Mouse (Mus musculus) frontal cortex, adult 2 months (tissue): ENCODE measurements around the gene Mypn. TPM values are rescaled to one million over a fixed set of nuclear protein-coding genes. Genes with fewer than 3 reads are reported as not detected.

Experiments used
- DNase-seq, 2 experiments: peaks; one replicate each; pipeline ENCODE4 v3.0.0; 2022; ENCODE audit warnings: low spot score in 1 of 2; ENCODE audit errors: extremely low spot score in 1 of 2
- polyA plus RNA-seq: library from polyadenylated mRNA; depleted of rRNA; stranded (reverse); fragments of >200 nt; gene quantifications from 2 replicates; pipeline ENCODE4 v1.2.3, GENCODE M21; 2012

Mypn gene
- polyA plus RNA-seq, 1 experiment: 1.9 TPM

GRCm38 (mm10) chr10:63156351-63156750 is 47.4 kb downstream of the Mypn start:
- no peak for DNase-seq

GRCm38 (mm10) chr10:63155668-63156350 is 47.9 kb downstream of the Mypn start:
- no peak for DNase-seq

GRCm38 (mm10) chr10:63154726-63155125 is 49.0 kb downstream of the Mypn start:
- no peak for DNase-seq

- DNase-seq: no peak
These were observed 49.5 kb downstream of the Mypn start for GRCm38 (mm10) chr10:63154226-63154625.

- peak in 1 of 2 experiments; percentile 91 for DNase-seq
These were observed 50.2 kb downstream of the Mypn start for GRCm38 (mm10) chr10:63153563-63153962.

- DNase-seq: no peak
These were observed 51.4 kb downstream of the Mypn start for GRCm38 (mm10) chr10:63152358-63152757.

GRCm38 (mm10) chr10:63142660-63143059 is 61.1 kb downstream of the Mypn start:
- no peak for DNase-seq

GRCm38 (mm10) chr10:63136436-63136835 is 67.3 kb downstream of the Mypn start:
- no peak for DNase-seq

GRCm38 (mm10) chr10:63135680-63136079 is 68.1 kb downstream of the Mypn start:
- no peak for DNase-seq

- DNase-seq: no peak
These were observed 70.4 kb downstream of the Mypn start for GRCm38 (mm10) chr10:63133326-63133725.

GRCm38 (mm10) chr10:63132356-63132755 is 71.4 kb downstream of the Mypn start:
- no peak for DNase-seq

GRCm38 (mm10) chr10:63130500-63130899 is 73.3 kb downstream of the Mypn start:
- DNase-seq: no peak

- peak; percentile 38 to 77 for DNase-seq
These were observed 75.5 kb downstream of the Mypn start for GRCm38 (mm10) chr10:63128256-63128655.

GRCm38 (mm10) chr10:63127156-63127555 is 76.6 kb downstream of the Mypn start:
- no peak for DNase-seq

GRCm38 (mm10) chr10:63126116-63126515 is 77.6 kb downstream of the Mypn start:
- no peak for DNase-seq

- no peak for DNase-seq
These were observed 78.4 kb downstream of the Mypn start for GRCm38 (mm10) chr10:63125343-63125742.

- DNase-seq: no peak
These were observed 79.7 kb downstream of the Mypn start for GRCm38 (mm10) chr10:63124016-63124415.

GRCm38 (mm10) chr10:63123141-63123540 is 80.6 kb downstream of the Mypn start:
- no peak for DNase-seq

GRCm38 (mm10) chr10:63122516-63122915 is 81.2 kb downstream of the Mypn start:
- DNase-seq: peak in 1 of 2 experiments; percentile 61

GRCm38 (mm10) chr10:63121961-63122360 is 81.8 kb downstream of the Mypn start:
- no peak for DNase-seq

- no peak for DNase-seq
These were observed 83.8 kb downstream of the Mypn start for GRCm38 (mm10) chr10:63119916-63120315.

GRCm38 (mm10) chr10:63117583-63117982 is 86.2 kb downstream of the Mypn start:
- no peak for DNase-seq

GRCm38 (mm10) chr10:63116376-63116775 is 87.4 kb downstream of the Mypn start:
- no peak for DNase-seq
